Mouse (Mus musculus) thymus, postnatal 36 days (tissue): ENCODE results near the gene Cyp4x1.
"Not testable (repeated sequence)": the region's sequence is repeated elsewhere in the genome, so short reads cannot be mapped to it uniquely, and the experiment has no call there.

Source experiments
- DNase-seq, 2 experiments: peaks; one replicate each; pipeline ENCODE4 v3.0.0; 2022; ENCODE audit warnings: mixed read lengths in 2 of 2

Cyp4x1 gene

DNA sequence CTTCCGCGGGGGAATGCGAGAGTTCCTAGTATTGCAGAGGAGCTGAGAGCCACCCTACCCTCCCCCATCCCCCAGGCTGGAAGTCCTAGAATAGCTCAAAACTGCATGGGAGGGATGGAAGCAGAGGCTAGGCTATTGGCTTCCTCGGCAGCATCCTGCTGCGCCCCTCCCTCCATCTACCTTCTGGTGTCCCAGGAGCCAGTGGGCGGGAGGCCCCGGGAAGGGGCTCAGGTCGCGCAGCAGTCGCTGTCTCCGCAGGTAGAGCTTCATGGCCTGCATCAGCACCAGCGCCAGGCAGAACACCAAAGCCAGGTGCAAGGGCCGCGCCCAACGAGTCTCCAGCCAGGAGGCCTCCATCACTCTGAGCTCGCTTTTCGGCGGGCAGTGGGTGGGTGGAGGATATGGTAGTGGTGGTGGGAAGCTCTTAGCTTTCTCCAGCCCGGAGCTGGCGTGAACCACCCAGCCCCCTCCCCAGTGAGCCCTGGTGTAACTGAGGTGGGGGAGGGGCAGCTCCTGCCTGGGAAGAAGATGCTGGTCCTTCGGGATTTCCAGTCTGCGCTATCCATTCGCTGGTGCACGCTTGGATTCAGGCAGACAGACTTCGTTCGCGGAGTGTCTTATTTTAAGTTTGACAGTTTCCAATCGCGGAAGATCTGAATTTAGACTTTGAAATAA, at the start of gene Cyp4x1:
Cyp4x1 (minus strand) TSS at position 661 of the 675 bp plus-strand sequence.
- peak in 1 of 2 experiments; percentile 3 for DNase-seq

DNA sequence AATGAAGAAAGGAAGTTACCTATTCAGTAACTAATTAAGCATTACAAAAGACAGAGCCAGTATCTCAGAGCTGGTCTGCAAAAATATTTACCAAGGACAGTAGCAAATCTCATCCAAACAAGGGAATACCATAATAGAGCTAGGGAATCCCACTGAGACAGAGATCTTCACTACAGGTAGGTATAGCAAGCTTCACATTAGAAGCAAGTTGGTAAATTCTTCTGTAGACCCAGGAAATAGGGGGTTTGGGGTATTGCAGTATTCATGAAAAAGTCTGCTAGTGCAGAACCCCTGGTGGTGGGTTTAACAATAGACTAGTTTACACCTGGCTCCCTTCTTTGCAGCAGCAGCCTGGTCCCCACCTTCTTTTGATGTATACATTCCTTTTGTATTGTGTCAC, 42.1 kb upstream of the Cyp4x1 start:
- DNase-seq, result not testable (repeated sequence)

DNA sequence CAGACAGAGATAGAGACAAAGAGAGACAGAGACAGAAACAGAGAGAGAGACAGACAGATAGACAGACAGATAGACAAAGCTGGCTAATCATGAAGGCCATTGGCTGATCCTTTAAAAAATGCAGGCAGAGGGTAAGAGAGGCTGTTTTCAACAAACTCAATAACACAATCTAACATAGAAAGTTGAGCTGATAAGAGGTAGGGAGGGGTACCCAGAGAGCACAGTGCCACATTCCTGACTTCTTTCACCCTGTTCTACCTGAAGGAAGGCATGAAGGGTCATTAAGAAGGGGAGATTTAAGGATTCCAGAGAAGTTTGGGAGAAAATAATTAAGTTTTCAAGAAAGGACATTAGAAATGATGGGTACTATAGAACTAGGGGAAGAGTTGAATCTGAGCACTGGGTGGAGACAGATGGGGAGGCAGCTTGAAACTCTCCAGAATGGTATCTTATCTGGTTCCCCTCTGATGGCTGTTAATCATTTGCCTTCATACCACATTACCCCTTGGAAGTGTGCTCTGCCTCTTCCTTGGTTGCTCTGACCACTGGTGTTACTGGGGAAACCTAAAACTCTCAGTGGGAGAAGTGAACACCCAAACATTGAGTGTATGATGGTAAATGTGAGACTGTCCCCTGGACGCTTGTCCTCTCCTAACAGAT, 40.7 kb upstream of the Cyp4x1 start:
- DNase-seq, result no peak

DNA sequence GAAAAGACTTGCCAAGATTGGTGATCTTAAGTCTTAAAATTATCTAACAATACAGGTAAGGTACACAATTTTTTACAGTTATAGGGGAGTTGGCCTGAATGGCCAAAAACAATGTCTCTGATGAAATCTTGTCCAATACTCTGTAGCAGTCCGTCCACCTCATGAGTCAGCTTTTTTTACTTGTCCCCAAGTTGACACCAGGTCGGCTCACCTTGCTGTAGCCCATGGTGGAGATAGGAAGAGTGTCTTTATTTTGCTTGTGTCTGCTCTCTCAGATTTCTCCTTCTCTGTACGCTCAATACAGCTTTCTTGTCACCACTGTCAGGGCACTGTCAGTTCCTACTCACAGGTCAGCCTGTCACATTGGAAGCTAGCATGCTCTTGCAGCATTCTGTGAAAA, 24.9 kb upstream of the Cyp4x1 start:
- DNase-seq, result not testable (repeated sequence)

DNA sequence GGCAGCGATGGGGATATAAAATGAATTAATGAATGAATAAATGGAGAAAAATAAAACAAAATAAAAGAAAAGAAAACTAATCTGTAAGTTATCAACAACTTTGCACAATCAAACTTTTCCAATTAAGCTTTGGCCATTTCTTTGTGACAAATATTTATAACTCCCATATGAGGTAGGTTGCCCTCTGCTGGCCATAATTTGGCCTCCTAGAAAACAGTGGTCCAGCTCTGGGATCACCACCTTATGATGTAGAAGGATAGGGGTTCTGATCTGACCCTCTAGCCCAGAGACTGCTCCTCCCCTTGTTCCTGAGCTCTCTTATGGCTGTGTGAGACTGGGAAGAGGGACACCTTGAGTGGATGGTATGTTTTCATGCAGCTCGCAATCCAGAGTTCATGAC, 20.6 kb upstream of the Cyp4x1 start:
- DNase-seq, result no peak

- no peak for DNase-seq
These were observed 182 bp upstream of the Cyp4x1 start for GRCm38 (mm10) chr4:115134296-115134630.

DNA sequence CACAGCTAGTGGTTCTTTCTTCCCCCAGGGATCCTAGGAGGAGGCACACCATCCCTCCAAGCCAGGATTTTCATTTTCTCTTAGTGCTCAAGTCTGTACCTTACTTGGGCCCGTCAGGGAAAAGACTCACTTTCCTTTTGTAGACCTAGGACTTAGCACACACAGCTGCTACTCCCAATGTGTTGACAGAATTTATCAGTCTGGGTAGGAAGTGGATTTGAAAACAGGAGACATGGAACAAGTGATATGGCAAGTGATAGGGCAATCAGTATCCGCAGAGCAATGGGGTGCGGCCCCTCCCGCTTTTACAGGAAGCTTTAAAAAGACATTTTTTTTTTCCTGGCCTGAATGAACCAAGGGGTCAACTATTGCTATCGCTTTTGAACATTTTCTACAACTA, 996 bp downstream of the Cyp4x1 start:
- DNase-seq, result no peak

GRCm38 (mm10) chr4:115124713-115125112, 9.4 kb downstream of the Cyp4x1 start:
- DNase-seq, result no peak

- no peak for DNase-seq
These were observed 10.6 kb downstream of the Cyp4x1 start for GRCm38 (mm10) chr4:115123507-115123906.

DNA sequence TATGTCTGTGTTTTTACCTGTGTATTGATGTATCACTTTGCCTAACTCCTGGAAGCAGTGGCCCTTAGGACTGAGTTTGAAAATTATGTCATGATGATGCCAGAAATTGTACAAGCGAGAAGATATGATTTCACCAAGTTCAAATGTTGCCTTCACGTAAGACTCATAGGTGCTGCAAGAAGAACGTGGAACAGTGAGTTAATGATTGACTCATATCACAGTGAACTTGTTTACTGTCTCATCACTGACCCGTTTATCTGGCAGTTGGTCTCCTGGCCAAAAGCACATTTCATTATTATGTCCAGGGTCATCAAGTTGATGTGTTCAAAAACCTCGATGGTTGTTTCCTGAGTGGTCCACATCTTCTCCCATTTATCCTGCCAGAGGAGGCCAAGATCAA, 12.5 kb downstream of the Cyp4x1 start:
- no peak for DNase-seq

DNA sequence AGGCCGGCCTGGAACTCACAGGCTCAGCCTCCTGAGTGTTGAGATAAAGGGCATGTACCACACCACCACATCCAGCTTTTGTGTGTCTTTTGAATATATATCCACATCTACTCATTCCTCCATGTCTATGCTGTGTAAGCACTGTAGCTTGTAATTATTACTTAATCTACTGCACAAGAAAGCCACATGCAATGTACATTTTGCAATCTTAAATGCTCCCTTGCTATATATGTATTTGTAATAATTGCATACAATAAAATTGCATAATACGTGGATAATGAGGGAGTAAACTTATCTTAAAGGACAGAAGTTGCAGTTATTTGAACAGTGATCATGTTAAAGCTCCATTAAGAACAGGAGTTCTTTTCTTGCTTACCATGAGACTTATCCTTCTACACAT, 12.9 kb downstream of the Cyp4x1 start:
- no peak for DNase-seq

- no peak for DNase-seq
These were observed 14.4 kb downstream of the Cyp4x1 start for GRCm38 (mm10) chr4:115119642-115120041.

GRCm38 (mm10) chr4:115113266-115113665, 20.8 kb downstream of the Cyp4x1 start:
- DNase-seq, result no peak

GRCm38 (mm10) chr4:115111167-115111566, 22.9 kb downstream of the Cyp4x1 start:
- DNase-seq, result no peak

DNA sequence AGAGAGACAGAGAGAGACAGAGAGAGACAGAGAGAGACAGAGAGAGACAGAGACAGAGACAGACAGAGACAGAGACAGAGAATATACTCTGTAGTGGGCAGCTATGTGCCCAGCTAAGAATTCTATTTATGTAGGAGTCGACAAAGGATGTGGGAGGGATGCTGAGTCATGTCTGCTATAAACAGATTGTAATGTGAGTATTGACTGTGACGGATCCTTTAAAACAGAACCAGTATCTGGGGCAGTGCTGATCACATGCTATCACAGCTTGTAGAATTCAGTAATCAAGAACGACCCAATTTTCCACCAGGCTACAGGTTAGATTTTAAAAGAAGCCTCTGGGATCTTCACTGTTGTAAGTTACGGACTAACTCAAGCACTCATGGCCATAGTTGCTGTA, 30.6 kb downstream of the Cyp4x1 start:
- no peak for DNase-seq

- DNase-seq, result peak in 1 of 2 experiments; percentile 22
These were observed 32.4 kb downstream of the Cyp4x1 start for GRCm38 (mm10) chr4:115101682-115102081.

GRCm38 (mm10) chr4:115097146-115097496, 37.0 kb downstream of the Cyp4x1 start:
- no peak for DNase-seq

DNA sequence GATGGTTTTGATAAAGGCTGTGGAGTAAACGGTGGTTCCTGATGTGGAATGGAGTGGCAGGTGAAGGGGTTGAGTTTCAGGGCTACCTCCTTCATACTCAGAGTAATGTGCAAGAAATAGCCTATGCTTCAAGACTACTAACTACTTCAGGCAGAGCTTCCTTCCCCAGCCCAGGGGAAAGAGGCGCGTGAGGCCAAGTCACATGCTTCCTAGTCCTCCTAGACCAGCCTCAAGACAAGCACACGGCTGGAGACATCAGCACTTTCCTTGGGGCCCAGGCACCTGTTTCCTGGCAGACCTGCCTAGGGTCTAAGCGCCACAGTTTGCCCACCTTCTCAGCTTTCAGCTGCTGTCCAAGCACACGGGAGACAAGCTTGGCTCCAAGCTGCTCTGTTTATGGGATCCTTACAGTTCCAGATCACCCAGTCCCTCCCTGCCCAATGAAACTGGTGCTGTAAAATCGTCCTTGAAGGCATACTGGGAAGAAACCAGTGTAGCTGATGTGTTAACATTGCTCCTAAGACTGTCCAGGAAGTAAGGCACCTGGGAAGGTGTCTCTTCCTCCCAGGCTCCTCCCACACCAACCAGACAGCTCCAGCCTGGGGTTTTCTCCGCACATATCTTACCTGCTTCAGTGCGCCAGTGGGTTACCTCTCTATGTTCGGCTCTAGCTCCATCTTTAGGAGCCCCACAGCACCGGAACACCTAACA, 37.5 kb downstream of the Cyp4x1 start:
- no peak for DNase-seq

GRCm38 (mm10) chr4:115095671-115096434, 38.2 kb downstream of the Cyp4x1 start:
- DNase-seq, result no peak

DNA sequence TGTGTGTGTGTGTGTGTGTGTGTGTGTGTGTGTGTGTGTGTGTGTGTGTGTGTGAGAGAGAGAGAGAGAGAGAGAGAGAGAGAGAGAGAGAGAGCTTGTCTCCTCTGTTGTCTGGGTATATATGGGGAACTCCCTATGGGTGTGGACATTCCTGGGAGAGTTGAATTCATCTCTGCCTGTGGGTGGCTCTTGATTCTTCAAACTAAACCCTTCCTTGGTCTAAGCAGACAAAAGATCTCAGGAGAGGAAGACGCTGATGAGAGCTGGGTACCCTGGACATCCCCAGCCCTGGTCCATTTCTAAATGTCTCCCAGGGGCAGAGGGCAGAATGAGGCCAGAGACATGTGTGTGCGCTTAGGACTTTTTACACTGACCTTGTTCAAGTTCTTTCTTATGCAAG, 40.0 kb downstream of the Cyp4x1 start:
- no peak for DNase-seq

- no peak for DNase-seq
These were observed 40.7 kb downstream of the Cyp4x1 start for GRCm38 (mm10) chr4:115093331-115093864.

DNA sequence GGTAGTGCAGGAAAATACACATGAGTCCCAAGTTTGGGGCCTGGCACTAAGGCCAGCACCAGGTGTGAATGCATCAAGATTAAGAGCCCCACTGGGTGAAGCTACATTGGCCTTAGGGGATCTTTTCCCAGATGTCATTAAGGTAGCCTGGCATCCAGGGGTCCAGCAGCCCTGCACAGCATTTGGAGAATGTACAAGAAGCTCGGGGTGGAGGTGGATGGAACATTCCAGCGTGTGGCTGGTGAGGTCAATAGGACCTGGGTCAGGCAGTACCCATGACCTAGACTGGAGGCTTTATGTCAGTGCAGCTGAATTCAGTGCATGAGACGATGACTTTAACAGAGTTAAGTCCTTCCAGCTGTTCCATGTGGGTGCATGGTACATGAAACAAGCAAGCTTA, 42.3 kb downstream of the Cyp4x1 start:
- DNase-seq, result no peak

DNA sequence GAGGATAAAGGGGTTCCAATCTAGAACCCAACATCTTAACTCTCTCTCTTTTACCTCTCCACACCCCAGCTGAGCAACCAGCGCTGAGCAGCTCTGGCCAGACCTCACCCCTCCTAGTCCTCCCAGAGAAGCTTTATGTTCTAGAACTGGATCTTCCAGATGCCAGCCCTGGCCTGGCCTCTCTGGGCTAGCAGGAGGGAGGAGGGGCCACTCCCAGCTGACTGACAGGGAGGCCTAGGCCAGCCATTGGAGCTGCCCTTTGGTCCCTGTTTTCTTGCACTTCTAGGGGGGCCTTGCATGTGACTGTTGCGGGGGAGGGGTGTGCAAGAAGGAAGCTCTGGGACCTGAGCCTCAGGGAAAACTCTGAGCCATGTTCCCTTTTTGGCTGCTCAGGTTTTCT, 43.5 kb downstream of the Cyp4x1 start:
- DNase-seq, result no peak
